Mouse (Mus musculus) CH12.LX (cell line): Measurements from ENCODE around the gene Frmd4a. TPM values are rescaled to one million over a fixed set of nuclear protein-coding genes. Genes with fewer than 3 reads are reported as not detected.

ENCODE experiments used
- DNase-seq: peaks from one replicate; pipeline ENCODE4 v3.0.0-alpha.2; 2013; ENCODE audit errors: extremely low read depth
- H3K27ac ChIP-seq: 2 replicates; pipeline ENCODE4 v1.5.1; 2012; ENCODE audit warnings: low read depth, mild to moderate bottlenecking, control low read depth, moderate library complexity; ENCODE audit not compliant: insufficient read depth
- H3K27me3 ChIP-seq: replicated peaks from 2 replicates; pipeline ENCODE3; 2012; ENCODE audit warnings: inconsistent platforms
- H3K36me3 ChIP-seq, 2 experiments: replicated peaks in 1 of 2; 2 replicates each; pipeline versions ENCODE3 to v1.6.1; 2012; ENCODE audit warnings: inconsistent platforms in 1 of 2, low read length in 1 of 2, mild to moderate bottlenecking in 1 of 2, mixed read lengths in 1 of 2, moderate library complexity in 1 of 2; ENCODE audit not compliant: control insufficient read depth in 1 of 2, insufficient read depth in 1 of 2
- H3K4me1 ChIP-seq, 2 experiments: 2 replicates each; pipeline ENCODE4 v1.6.1; 2012; ENCODE audit warnings: inconsistent platforms in 1 of 2, moderate library complexity in 1 of 2; ENCODE audit not compliant: insufficient read depth in 2 of 2, control insufficient read depth in 1 of 2
- H3K4me2 ChIP-seq: 2 replicates; pipeline ENCODE4 v1.6.1; 2012; ENCODE audit warnings: low read depth, mild to moderate bottlenecking, control low read depth; ENCODE audit not compliant: poor library complexity, insufficient read depth, severe bottlenecking
- H3K4me3 ChIP-seq, 3 experiments: fragments of 150-350 bp in 1 of 3; sonication (generic) in 1 of 3; replicated peaks in 1 of 3; 2 replicates each; pipeline versions ENCODE3 to v1.5.1; 2011 to 2012; ENCODE audit warnings: low read depth in 2 of 3, low read length in 2 of 3, mild to moderate bottlenecking in 2 of 3, moderate library complexity in 2 of 3, control low read depth in 1 of 3, improper control_type of control experiment in 1 of 3, inconsistent platforms in 1 of 3, mixed read lengths in 1 of 3; ENCODE audit not compliant: poor library complexity in 1 of 3
- H3K79me2 ChIP-seq: replicated peaks from 2 replicates; pipeline ENCODE4 v1.6.1; 2012; ENCODE audit warnings: mild to moderate bottlenecking, moderate library complexity; ENCODE audit not compliant: control insufficient read depth, poor library complexity, insufficient read depth, severe bottlenecking; ENCODE audit errors: extremely low read depth
- H3K9ac ChIP-seq: 2 replicates; pipeline ENCODE4 v1.6.1; 2012; ENCODE audit warnings: low read depth, mild to moderate bottlenecking, control low read depth, moderate library complexity; ENCODE audit not compliant: insufficient read depth
- H3K9me3 ChIP-seq: replicated peaks from 2 replicates; pipeline ENCODE3; 2012; ENCODE audit warnings: low read length, inconsistent platforms, mixed read lengths
- BHLHE40 ChIP-seq: IDR thresholded peaks from 2 replicates; pipeline ENCODE4 v1.6.1; 2011; ENCODE audit warnings: mild to moderate bottlenecking, low read depth, low read length, improper control_type of control experiment
- CHD2 ChIP-seq: IDR thresholded peaks from 2 replicates; pipeline ENCODE4 v1.6.1; 2011; ENCODE audit warnings: low read length, improper control_type of control experiment
- E2F4 ChIP-seq: IDR thresholded peaks from 2 replicates; pipeline ENCODE4 v1.6.1; 2011; ENCODE audit warnings: low read depth, low read length, improper control_type of control experiment; ENCODE audit not compliant: insufficient replicate concordance
- ETS1 ChIP-seq: conservative IDR thresholded peaks from 2 replicates; pipeline ENCODE4 v1.6.1; 2012; ENCODE audit warnings: low read depth, mild to moderate bottlenecking, inconsistent platforms, low read length, improper control_type of control experiment, moderate library complexity
- JUN ChIP-seq: IDR thresholded peaks from 2 replicates; pipeline ENCODE4 v1.6.1; 2011; ENCODE audit warnings: low read depth, mild to moderate bottlenecking, low read length, improper control_type of control experiment, moderate library complexity; ENCODE audit not compliant: insufficient read depth
- KAT2A ChIP-seq: IDR thresholded peaks from 2 replicates; pipeline ENCODE4 v1.6.1; 2012; ENCODE audit warnings: low read length, improper control_type of control experiment, inconsistent platforms; ENCODE audit not compliant: insufficient replicate concordance
- MAFK ChIP-seq: IDR thresholded peaks from 2 replicates; pipeline ENCODE4 v1.6.1; 2011; ENCODE audit warnings: low read length, improper control_type of control experiment; ENCODE audit not compliant: insufficient replicate concordance
- MAX ChIP-seq: IDR thresholded peaks from 2 replicates; pipeline ENCODE4 v1.6.1; 2011; ENCODE audit warnings: low read length, improper control_type of control experiment
- MEF2A ChIP-seq: IDR thresholded peaks from 2 replicates; pipeline ENCODE4 v1.6.1; 2014; ENCODE audit warnings: low read depth, mild to moderate bottlenecking, inconsistent platforms, low read length, improper control_type of control experiment, borderline replicate concordance
- MYC ChIP-seq: IDR thresholded peaks from 2 replicates; pipeline ENCODE4 v1.6.1; 2011; ENCODE audit warnings: low read depth, mild to moderate bottlenecking, improper control_type of control experiment, low read length
- NELFE ChIP-seq: IDR thresholded peaks from 2 replicates; pipeline ENCODE4 v1.6.1; 2011; ENCODE audit warnings: low read depth, low read length, improper control_type of control experiment
- PAX5 ChIP-seq: IDR thresholded peaks from 2 replicates; pipeline ENCODE4 v1.6.1; 2012; ENCODE audit warnings: low read length, inconsistent platforms, mixed read lengths
- POLR2A ChIP-seq: IDR thresholded peaks from 2 replicates; pipeline ENCODE4 v1.6.1; 2011; ENCODE audit warnings: low read depth, mild to moderate bottlenecking, improper control_type of control experiment, low read length
- POLR2AphosphoS2 ChIP-seq: IDR thresholded peaks from 2 replicates; pipeline ENCODE4 v1.6.1; 2011; ENCODE audit warnings: low read depth, low read length, improper control_type of control experiment
- SIN3A ChIP-seq: IDR thresholded peaks from 2 replicates; pipeline ENCODE4 v1.6.1; 2012; ENCODE audit warnings: low read length, improper control_type of control experiment, inconsistent platforms
- TBP ChIP-seq: conservative IDR thresholded peaks from 2 replicates; pipeline ENCODE4 v1.6.1; 2011; ENCODE audit warnings: low read depth, low read length, improper control_type of control experiment
- USF2 ChIP-seq: conservative IDR thresholded peaks from 2 replicates; pipeline ENCODE4 v1.6.1; 2011; ENCODE audit warnings: low read depth, low read length, improper control_type of control experiment
- ZC3H11A ChIP-seq: IDR thresholded peaks from 2 replicates; pipeline ENCODE4 v1.6.1; 2012; ENCODE audit warnings: low read depth, mild to moderate bottlenecking, inconsistent platforms, low read length, improper control_type of control experiment
- ZNF384 ChIP-seq: IDR thresholded peaks from 2 replicates; pipeline ENCODE4 v1.6.1; 2012; ENCODE audit warnings: low read depth, low read length, improper control_type of control experiment, inconsistent platforms
- dilution Hi-C: fragments of 300-500 bp; cut with MboI; formaldehyde crosslinking; loops from 2 replicates; pipeline ENCODE4 v1.14.3; 2020; ENCODE audit warnings: low sequenced_read_pairs; ENCODE audit not compliant: extremely low pct_unique_long_range_greater_than_20kb, extremely low pct_ligation_motif_present
- in situ Hi-C: fragments of 300-500 bp; cut with MboI; formaldehyde crosslinking; loops from 3 replicates; pipeline ENCODE4 v1.14.3; 2019; ENCODE audit warnings: low sequenced_read_pairs, low pct_ligation_motif_present, low pct_unique_long_range_greater_than_20kb, mixed read lengths
- polyA plus RNA-seq: library from polyadenylated mRNA; unstranded; fragments of >175 nt; gene quantifications from 2 replicates; pipeline ENCODE4 v1.2.1, GENCODE M21; 2012; ENCODE audit warnings: low read depth; ENCODE audit not compliant: insufficient read length
- total RNA-seq, 2 experiments: library from RNA; depleted of rRNA; stranded (reverse); fragments of 300-350 nt in 1 of 2; fragments of >200 nt in 1 of 2; gene quantifications; 2 replicates each; pipeline ENCODE4 v1.2.3; 2012 to 2014

Frmd4a gene
- total and polyA plus RNA-seq, 3 experiments, result 0.13 to 2.0 (median 0.32) TPM

DNA sequence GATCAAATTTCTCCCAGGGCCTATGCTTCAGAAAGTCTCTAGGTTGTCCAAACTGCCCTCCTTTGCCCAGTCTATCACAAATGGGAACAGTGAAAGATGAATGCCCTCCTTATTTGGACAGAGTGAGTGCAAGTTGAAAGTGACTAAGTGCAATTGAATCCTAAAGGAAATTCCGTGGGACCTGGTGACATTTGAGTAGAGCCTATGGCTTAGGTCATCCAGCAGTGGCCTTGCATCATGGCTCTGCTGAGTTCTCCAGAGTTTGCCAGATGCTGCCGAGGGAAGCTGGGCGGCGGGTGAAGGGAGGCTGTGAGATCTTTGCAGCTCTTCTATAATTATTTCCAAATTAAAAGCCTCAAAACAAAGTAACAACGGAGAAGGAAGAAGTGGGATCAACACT is 459.8 kb downstream of the Frmd4a start:
- H3K4me3 ChIP-seq, result no peak overlapping the region
- no peaks in the 10 kb centered on the region for H3K9me3 ChIP-seq
- peaks cover 0 to 3% of the 10 kb centered on the region in 2 experiments; a peak in 1 of 4 replicates for H3K4me1 ChIP-seq
- no peaks in the 10 kb centered on the region for H3K36me3 ChIP-seq
- TF ChIP-seq MYC, result no peak
- TF ChIP-seq PAX5, result no peak
- TF ChIP-seq KAT2A, result no peak
- TF ChIP-seq MAX, result no peak
- no peak for TF ChIP-seq CHD2
- no peak for TF ChIP-seq MAFK
- no peak for TF ChIP-seq POLR2AphosphoS2
- no peak for TF ChIP-seq SIN3A
- TF ChIP-seq ZC3H11A, result no peak
- TF ChIP-seq, all 38 proteins: peak for 0
- Histone ChIP-seq H3K79me2 (no peaks in the 10 kb centered on the region), H3K27ac (no peak overlapping the region), H3K27me3 (no peaks in the 10 kb centered on the region), H3K4me2 (no peak overlapping the region), H3K9ac (no peak overlapping the region)
- dilution Hi-C loops (no loop called here), in situ Hi-C loops (loop anchor here (10.0 to 25.0 kb wide), 2 partner anchors 143 to 665 kb away; no protein-coding TSS in a partner anchor)
- no peak for DNase-seq

DNA sequence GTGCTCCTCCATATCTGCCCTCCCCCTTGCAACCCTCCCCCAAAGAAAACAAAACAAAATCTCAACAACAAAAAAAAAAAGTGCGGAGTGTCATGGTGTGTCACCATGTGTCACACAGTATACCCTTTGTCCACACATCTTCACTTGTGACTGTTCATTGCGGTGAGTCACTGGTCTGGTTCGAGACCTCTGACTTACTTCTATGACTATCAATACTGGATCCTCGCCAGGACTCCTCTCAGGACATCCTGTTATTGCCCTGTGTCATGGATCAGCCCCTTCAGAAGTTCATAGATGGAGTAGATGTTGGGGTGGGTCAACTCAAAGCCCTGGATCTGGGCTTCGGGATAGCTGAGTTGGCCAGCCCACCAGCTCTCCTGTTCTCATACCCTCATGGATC is 462.7 kb downstream of the Frmd4a start:
- no peaks in the 10 kb centered on the region for H3K4me1 ChIP-seq
- no peaks in the 10 kb centered on the region for H3K79me2 ChIP-seq
- H3K27me3 ChIP-seq, result no peaks in the 10 kb centered on the region
- H3K4me3 ChIP-seq, result no peak overlapping the region
- in situ Hi-C loops, result loop anchor here (10.0 to 25.0 kb wide), 2 partner anchors 165 to 668 kb away; no protein-coding TSS in a partner anchor
- no peak overlapping the region for H3K9ac ChIP-seq
- dilution Hi-C loops, result no loop called here
- H3K36me3 ChIP-seq, result no peaks in the 10 kb centered on the region
- no peak overlapping the region for H3K4me2 ChIP-seq
- no peak overlapping the region for H3K27ac ChIP-seq
- TF ChIP-seq ETS1 (no peak), USF2 (no peak), ZNF384 (no peak), MAFK (no peak)
- no peak for DNase-seq
- no peaks in the 10 kb centered on the region for H3K9me3 ChIP-seq

DNA sequence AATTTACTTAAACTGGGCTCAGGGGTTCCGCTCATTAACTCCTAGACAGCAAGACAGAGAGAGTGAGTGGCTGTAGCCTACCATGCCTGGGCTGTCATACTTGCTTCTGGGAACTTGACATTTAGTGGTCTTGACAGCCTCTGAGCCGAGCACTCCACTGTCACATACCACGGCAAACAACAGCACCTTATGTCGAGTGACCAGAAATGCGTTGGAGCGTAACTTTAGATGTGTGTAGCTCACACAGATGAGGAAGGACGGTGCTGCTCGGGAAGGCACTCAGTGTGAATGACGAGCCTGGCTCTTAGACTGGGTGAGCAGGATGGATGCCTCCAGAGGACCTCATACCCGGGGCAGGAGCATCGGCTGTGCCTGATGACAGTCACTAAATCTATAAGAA is 463.6 kb downstream of the Frmd4a start:
- no peak overlapping the region for H3K4me2 ChIP-seq
- no peaks in the 10 kb centered on the region for H3K9me3 ChIP-seq
- DNase-seq, result no peak
- no peak overlapping the region for H3K27ac ChIP-seq
- TF ChIP-seq MEF2A, result no peak
- TF ChIP-seq BHLHE40, result no peak
- TF ChIP-seq NELFE, result no peak
- TF ChIP-seq JUN, result no peak
- TF ChIP-seq POLR2A, result no peak
- no peak for TF ChIP-seq E2F4
- TF ChIP-seq TBP, result no peak
- H3K36me3 ChIP-seq, result no peaks in the 10 kb centered on the region
- dilution Hi-C loops, result no loop called here
- H3K9ac ChIP-seq, result no peak overlapping the region
- H3K4me3 ChIP-seq, result no peak overlapping the region
- H3K27me3 ChIP-seq, result no peaks in the 10 kb centered on the region
- in situ Hi-C loops, result loop anchor here (10.0 to 25.0 kb wide), 2 partner anchors 166 to 669 kb away; no protein-coding TSS in a partner anchor
- H3K4me1 ChIP-seq, result no peaks in the 10 kb centered on the region
- no peaks in the 10 kb centered on the region for H3K79me2 ChIP-seq
